Mouse (Mus musculus) heart, embryonic 11.5 days (tissue): ENCODE results near the gene Rin2. TPM values are rescaled to one million over a fixed set of nuclear protein-coding genes. Genes with fewer than 3 reads are reported as not detected.

Source experiments
- ATAC-seq: fragments of 200-750 bp; cut with Nextera tagmentation; replicated peaks from 2 replicates; pipeline ENCODE4 v1.8.0; 2017; ENCODE audit warnings: moderate library complexity; ENCODE audit not compliant: insufficient number of reproducible peaks, low FRiP score, low TSS enrichment
- H3K27ac ChIP-seq: fragments of 300-500 bp; sonication (generic); 2 replicates; pipeline ENCODE4 v1.5.1; 2014; ENCODE audit warnings: mild to moderate bottlenecking, low read depth, low read length
- H3K27me3 ChIP-seq: fragments of 300-500 bp; sonication (generic); 2 replicates; pipeline ENCODE4 v1.6.1; 2014; ENCODE audit warnings: mild to moderate bottlenecking, low read length, mixed read lengths; ENCODE audit not compliant: control insufficient read depth, insufficient read depth
- H3K36me3 ChIP-seq: fragments of 300-500 bp; sonication (generic); 2 replicates; pipeline ENCODE4 v1.6.1; 2014; ENCODE audit warnings: mild to moderate bottlenecking, low read length, moderate library complexity, mixed read lengths; ENCODE audit not compliant: control insufficient read depth, insufficient read depth
- H3K4me1 ChIP-seq: fragments of 300-500 bp; sonication (generic); 2 replicates; pipeline ENCODE4 v1.6.1; 2014; ENCODE audit warnings: low read length; ENCODE audit not compliant: control insufficient read depth, insufficient read depth
- H3K4me2 ChIP-seq: fragments of 300-500 bp; sonication (generic); 2 replicates; pipeline ENCODE4 v1.6.1; 2014; ENCODE audit warnings: mild to moderate bottlenecking, moderate library complexity
- H3K4me3 ChIP-seq: fragments of 300-500 bp; sonication (generic); 2 replicates; pipeline ENCODE4 v1.5.1; 2014; ENCODE audit warnings: low read depth, low read length
- H3K9ac ChIP-seq: fragments of 300-500 bp; sonication (generic); 2 replicates; pipeline ENCODE4 v1.6.1; 2014; ENCODE audit warnings: mild to moderate bottlenecking, low read depth, low read length, moderate library complexity
- H3K9me3 ChIP-seq: fragments of 300-500 bp; sonication (generic); replicated peaks from 2 replicates; pipeline ENCODE4 v1.6.1; 2016; ENCODE audit warnings: low read length; ENCODE audit not compliant: control insufficient read depth
- WGBS: fragments of 180-500 bp; shearing (Covaris S2); extraction: QIAGEN DNeasy Blood & Tissue Kit; methylation state at CpG from one replicate; pipeline ENCODE4 v1.1.7; 2014; ENCODE audit not compliant: insufficient replicate concordance; 5-methylcytosine and 5-hydroxymethylcytosine counted together
- polyA plus RNA-seq: library from polyadenylated mRNA; unstranded; fragments of >200 nt; fragmentation: Nextera tagmentation; extraction: Ambion mirVana; gene quantifications from 2 replicates; pipeline ENCODE4 v1.2.1, GENCODE M21; 2014

Rin2 gene
- polyA plus RNA-seq, 1 experiment from 2014 or later: 16.3 TPM

- Histone ChIP-seq H3K27ac (no peak overlapping the region), H3K9ac (no peak overlapping the region), H3K4me2 (no peak overlapping the region), H3K4me3 (no peak overlapping the region), H3K9me3 (no peaks in the 10 kb centered on the region), H3K4me1 (no peaks in the 10 kb centered on the region), H3K27me3 (no peaks in the 10 kb centered on the region), H3K36me3 (no peaks in the 10 kb centered on the region)
- no peak for ATAC-seq
- WGBS: 75% methylated on average over 5 of the region's 7 CpGs
These were observed 13.8 kb upstream of the Rin2 start for GRCm38 (mm10) chr2:145661242-145661641.

DNA sequence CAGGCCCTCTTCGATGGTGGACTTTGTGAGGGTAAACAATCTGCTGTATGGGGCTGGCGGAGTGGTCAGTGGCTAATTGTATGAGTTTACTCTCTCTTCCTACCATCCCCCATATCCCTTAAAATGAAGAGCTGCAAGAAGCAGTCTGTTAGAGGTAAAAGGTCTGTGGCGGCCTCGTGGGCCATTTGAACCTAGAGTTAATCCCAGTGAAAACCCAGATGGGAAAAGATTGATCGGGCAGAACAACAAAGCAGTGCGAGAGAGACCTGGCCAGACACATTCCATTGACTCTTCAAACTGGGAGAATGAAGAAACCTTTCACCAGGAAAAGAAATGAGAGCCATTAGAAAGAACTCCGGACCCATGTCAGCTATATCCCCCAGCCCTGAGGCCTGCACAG lies 11.1 kb upstream of the Rin2 start:
- Histone ChIP-seq H3K9me3 (no peaks in the 10 kb centered on the region), H3K36me3 (no peaks in the 10 kb centered on the region), H3K27me3 (no peaks in the 10 kb centered on the region), H3K4me1 (no peaks in the 10 kb centered on the region), H3K4me3 (no peak overlapping the region), H3K9ac (no peak overlapping the region), H3K4me2 (no peak overlapping the region), H3K27ac (no peak overlapping the region)
- ATAC-seq: no peak
- WGBS: 84% methylated on average over 7 of the region's 7 CpGs

GRCm38 (mm10) chr2:145664311-145664710 lies 10.7 kb upstream of the Rin2 start:
- Histone ChIP-seq H3K9me3 (no peaks in the 10 kb centered on the region), H3K4me3 (no peak overlapping the region), H3K4me2 (no peak overlapping the region), H3K27ac (no peak overlapping the region), H3K36me3 (no peaks in the 10 kb centered on the region), H3K9ac (no peak overlapping the region), H3K4me1 (no peaks in the 10 kb centered on the region), H3K27me3 (no peaks in the 10 kb centered on the region)
- ATAC-seq: no peak
- 79% methylated on average over 2 of the region's 2 CpGs for WGBS

- ATAC-seq: no peak
- Histone ChIP-seq H3K36me3 (no peaks in the 10 kb centered on the region), H3K4me3 (no peak overlapping the region), H3K9ac (no peak overlapping the region), H3K9me3 (no peaks in the 10 kb centered on the region), H3K27ac (no peak overlapping the region), H3K27me3 (no peaks in the 10 kb centered on the region), H3K4me1 (no peaks in the 10 kb centered on the region), H3K4me2 (no peak overlapping the region)
- 51% methylated on average over 4 of the region's 4 CpGs for WGBS
These were observed 6.9 kb upstream of the Rin2 start for GRCm38 (mm10) chr2:145668135-145668534.

GRCm38 (mm10) chr2:145670131-145670530 lies 4.9 kb upstream of the Rin2 start:
- Histone ChIP-seq H3K4me3 (no peak overlapping the region), H3K9ac (no peak overlapping the region), H3K27me3 (no peaks in the 10 kb centered on the region), H3K9me3 (no peaks in the 10 kb centered on the region), H3K4me2 (no peak overlapping the region), H3K27ac (no peak overlapping the region), H3K4me1 (peaks cover 3% of the 10 kb centered on the region; the same call in 1 of the 2 replicates), H3K36me3 (no peaks in the 10 kb centered on the region)
- 71% methylated on average over 4 of the region's 4 CpGs for WGBS
- no peak for ATAC-seq

DNA sequence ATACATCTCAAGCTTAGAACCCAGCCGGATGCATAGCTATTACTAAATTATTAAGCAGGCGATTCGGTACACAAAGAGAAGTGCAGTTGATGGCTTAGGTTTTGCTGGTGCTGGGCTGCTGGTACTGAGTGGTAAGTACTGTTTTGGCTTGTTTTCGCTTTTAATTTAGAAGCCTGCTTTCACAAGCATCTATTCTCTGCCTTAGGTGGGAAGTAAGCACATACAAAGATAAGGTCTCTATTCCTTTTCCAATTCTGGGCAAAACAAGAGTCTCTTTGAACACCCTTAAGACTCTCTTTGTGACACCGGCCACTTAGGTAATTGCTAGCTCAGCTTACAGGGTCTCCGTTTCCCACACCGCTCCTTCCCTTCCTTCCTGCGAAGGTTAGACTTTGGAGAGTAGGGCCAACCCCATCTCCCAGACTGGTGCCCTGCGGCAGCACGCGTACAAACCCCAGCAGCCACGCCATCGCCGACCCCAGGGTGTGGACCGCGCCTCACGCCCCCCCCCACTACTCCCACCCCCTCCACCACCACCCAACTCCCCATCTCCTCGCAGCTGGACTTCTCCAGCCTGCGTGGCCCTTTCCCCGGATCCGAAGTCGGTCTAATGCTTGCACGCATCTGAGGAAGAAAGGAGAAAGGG lies 396 bp upstream of the Rin2 start:
- H3K4me3 ChIP-seq: peak overlapping the region; percentile 68
- H3K27me3 ChIP-seq: no peaks in the 10 kb centered on the region
- H3K4me2 ChIP-seq: peak overlapping the region; percentile 87
- H3K9me3 ChIP-seq: no peaks in the 10 kb centered on the region
- H3K9ac ChIP-seq: peak overlapping the region; percentile 80
- no peaks in the 10 kb centered on the region for H3K36me3 ChIP-seq
- 5% methylated on average over 23 of the region's 23 CpGs for WGBS
- ATAC-seq: peak; percentile 45; the same call in 1 of the 2 replicates
- peaks cover 7% of the 10 kb centered on the region for H3K4me1 ChIP-seq
- H3K27ac ChIP-seq: peak overlapping the region; percentile 41; the same call in 1 of the 2 replicates

- peak overlapping the region; percentile 87 for H3K4me2 ChIP-seq
- no peaks in the 10 kb centered on the region for H3K9me3 ChIP-seq
- peak overlapping the region; percentile 80 for H3K9ac ChIP-seq
- WGBS: 6% methylated on average over 27 of the region's 27 CpGs
- peaks cover 7% of the 10 kb centered on the region for H3K4me1 ChIP-seq
- no peaks in the 10 kb centered on the region for H3K36me3 ChIP-seq
- H3K27ac ChIP-seq: peak overlapping the region; percentile 41; the same call in 1 of the 2 replicates
- no peaks in the 10 kb centered on the region for H3K27me3 ChIP-seq
- peak overlapping the region; percentile 68 for H3K4me3 ChIP-seq
- peak; percentile 26 for ATAC-seq
These were observed 935 bp downstream of the Rin2 start for GRCm38 (mm10) chr2:145675756-145676543.

DNA sequence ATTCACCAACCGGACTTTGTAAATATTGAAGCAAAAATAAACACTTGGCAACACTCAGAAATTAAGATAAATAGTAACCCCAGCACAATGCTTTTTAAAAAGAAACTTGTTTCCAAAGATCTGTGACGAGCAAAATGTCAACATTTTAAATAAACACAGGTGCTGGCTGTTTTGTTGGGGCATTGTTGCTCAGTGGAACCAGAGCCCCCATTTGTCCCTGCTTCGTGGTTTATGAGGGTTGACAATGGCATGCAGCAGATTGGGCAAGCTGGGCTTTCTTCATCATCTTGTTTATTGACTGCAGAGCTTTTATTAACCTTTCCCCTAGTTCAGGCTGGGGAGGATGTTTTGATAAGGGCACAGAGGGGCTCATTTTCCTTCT lies 1.5 kb downstream of the Rin2 start:
- peak overlapping the region; percentile 87; the same call in 1 of the 2 replicates for H3K4me2 ChIP-seq
- no peaks in the 10 kb centered on the region for H3K36me3 ChIP-seq
- peak overlapping the region; percentile 68; the same call in 1 of the 2 replicates for H3K4me3 ChIP-seq
- H3K27ac ChIP-seq: no peak overlapping the region
- no peaks in the 10 kb centered on the region for H3K27me3 ChIP-seq
- H3K9me3 ChIP-seq: no peaks in the 10 kb centered on the region
- H3K9ac ChIP-seq: no peak overlapping the region
- ATAC-seq: no peak
- peaks cover 7% of the 10 kb centered on the region for H3K4me1 ChIP-seq
- WGBS: 64% methylated on average over 3 of the region's 3 CpGs
